Mouse (Mus musculus): ENCODE results near the gene Slc19a2. TPM values are rescaled to one million over a fixed set of nuclear protein-coding genes. Genes with fewer than 3 reads are reported as not detected.
"Not testable (repeated sequence)": the region's sequence is repeated elsewhere in the genome, so short reads cannot be mapped to it uniquely, and the experiment has no call there.

Gene Slc19a2
- total and polyA plus RNA-seq, 2 experiments from 2014 or later = 10.3 to 19.3 TPM

- Histone ChIP-seq H3K4me3 (ENCODE audit: low read length) (no peak overlapping the region), H3K36me3 (ENCODE audit: insufficient read depth, low read length) (no peaks in the 10 kb centered on the region), H3K9ac (replicated peaks; ENCODE audit: low read length) (no peak overlapping the region), H3K4me1 (ENCODE audit: insufficient read depth, low read length) (no peaks in the 10 kb centered on the region), H3K27me3 (ENCODE audit: insufficient read depth, low read length) (no peaks in the 10 kb centered on the region), H3K4me2 (ENCODE audit: low read depth, low read length) (no peak overlapping the region), H3K9me3 (ENCODE audit: low read length) (no peaks in the 10 kb centered on the region), H3K27ac (no peak overlapping the region)
- no peak for TF ChIP-seq CTCF (IDR thresholded peaks at IDR 0.05; ENCODE audit: low read depth)
- 53% methylated on average over 6 of the region's 6 CpGs for WGBS
- peak; percentile 23 for DNase-seq (ENCODE audit: low spot score)
- ATAC-seq = no peak
Measured at GRCm38 (mm10) chr1:164215540-164215939, 33.3 kb upstream of the Slc19a2 start.

GRCm38 (mm10) chr1:164217791-164218685, 30.8 kb upstream of the Slc19a2 start:
- Histone ChIP-seq H3K4me1 (ENCODE audit: insufficient read depth, low read length) (no peaks in the 10 kb centered on the region), H3K4me2 (ENCODE audit: low read depth, low read length) (peak overlapping the region; percentile 19; the same call in 1 of the 2 replicates), H3K27me3 (ENCODE audit: insufficient read depth, low read length) (no peaks in the 10 kb centered on the region), H3K36me3 (ENCODE audit: insufficient read depth, low read length) (no peaks in the 10 kb centered on the region), H3K9me3 (ENCODE audit: low read length) (no peaks in the 10 kb centered on the region), H3K9ac (replicated peaks; ENCODE audit: low read length) (no peak overlapping the region), H3K27ac (no peak overlapping the region), H3K4me3 (ENCODE audit: low read length) (no peak overlapping the region)
- DNase-seq (ENCODE audit: low spot score) = peak; percentile 7
- no peak for ATAC-seq
- no peak for TF ChIP-seq CTCF (IDR thresholded peaks at IDR 0.05; ENCODE audit: low read depth)
- 29% methylated on average over 15 of the region's 15 CpGs for WGBS

GRCm38 (mm10) chr1:164220261-164220660, 28.6 kb upstream of the Slc19a2 start:
- no peak for TF ChIP-seq CTCF (IDR thresholded peaks at IDR 0.05; ENCODE audit: low read depth)
- no peak for DNase-seq (ENCODE audit: low spot score)
- Histone ChIP-seq H3K9me3 (ENCODE audit: low read length) (no peaks in the 10 kb centered on the region), H3K9ac (replicated peaks; ENCODE audit: low read length) (no peak overlapping the region), H3K4me3 (ENCODE audit: low read length) (no peak overlapping the region), H3K36me3 (ENCODE audit: insufficient read depth, low read length) (no peaks in the 10 kb centered on the region), H3K27me3 (ENCODE audit: insufficient read depth, low read length) (no peaks in the 10 kb centered on the region), H3K27ac (no peak overlapping the region), H3K4me1 (ENCODE audit: insufficient read depth, low read length) (no peaks in the 10 kb centered on the region), H3K4me2 (ENCODE audit: low read depth, low read length) (no peak overlapping the region)
- no peak for ATAC-seq
- 83% methylated on average over 4 of the region's 4 CpGs for WGBS

GRCm38 (mm10) chr1:164223089-164223488, 25.8 kb upstream of the Slc19a2 start:
- ATAC-seq (no peak), DNase-seq (ENCODE audit: low spot score) (no peak)
- no peak overlapping the region for H3K27ac ChIP-seq
- H3K4me2 ChIP-seq (ENCODE audit: low read depth, low read length) = no peak overlapping the region
- TF ChIP-seq CTCF (IDR thresholded peaks at IDR 0.05; ENCODE audit: low read depth) = no peak
- H3K4me3 ChIP-seq (ENCODE audit: low read length) = no peak overlapping the region
- H3K4me1 ChIP-seq (ENCODE audit: insufficient read depth, low read length) = no peaks in the 10 kb centered on the region
- H3K27me3 ChIP-seq (ENCODE audit: insufficient read depth, low read length) = no peaks in the 10 kb centered on the region
- H3K36me3 ChIP-seq (ENCODE audit: insufficient read depth, low read length) = no peaks in the 10 kb centered on the region
- H3K9ac ChIP-seq (replicated peaks; ENCODE audit: low read length) = no peak overlapping the region
- H3K9me3 ChIP-seq (ENCODE audit: low read length) = no peaks in the 10 kb centered on the region

GRCm38 (mm10) chr1:164231937-164232570, 16.8 kb upstream of the Slc19a2 start:
- H3K36me3 ChIP-seq (ENCODE audit: insufficient read depth, low read length); H3K4me2 ChIP-seq (ENCODE audit: low read depth, low read length); H3K9ac ChIP-seq (replicated peaks; ENCODE audit: low read length); H3K27ac ChIP-seq; H3K4me1 ChIP-seq (ENCODE audit: insufficient read depth, low read length); DNase-seq (ENCODE audit: low spot score); H3K4me3 ChIP-seq (ENCODE audit: low read length); H3K9me3 ChIP-seq (ENCODE audit: low read length); H3K27me3 ChIP-seq (ENCODE audit: insufficient read depth, low read length): not testable (repeated sequence)
- 65% methylated on average over 2 of the region's 4 CpGs for WGBS
- 0 out of 2 replicates have a peak, but pooled peaks have one; percentile 43 for ATAC-seq

- DNase-seq (ENCODE audit: low spot score) (no peak), ATAC-seq (no peak; the same call in 1 of the 2 replicates)
- Histone ChIP-seq H3K27ac (no peak overlapping the region), H3K4me3 (ENCODE audit: low read length) (no peak overlapping the region), H3K4me1 (ENCODE audit: insufficient read depth, low read length) (no peaks in the 10 kb centered on the region), H3K9me3 (ENCODE audit: low read length) (no peaks in the 10 kb centered on the region), H3K36me3 (ENCODE audit: insufficient read depth, low read length) (no peaks in the 10 kb centered on the region), H3K27me3 (ENCODE audit: insufficient read depth, low read length) (no peaks in the 10 kb centered on the region), H3K4me2 (ENCODE audit: low read depth, low read length) (no peak overlapping the region), H3K9ac (replicated peaks; ENCODE audit: low read length) (no peak overlapping the region)
- 83% methylated on average over 1 of the region's 1 CpGs for WGBS
- TF ChIP-seq CTCF (IDR thresholded peaks at IDR 0.05; ENCODE audit: low read depth) = no peak
Measured at GRCm38 (mm10) chr1:164233447-164233846, 15.4 kb upstream of the Slc19a2 start.

GRCm38 (mm10) chr1:164235078-164235477, 13.8 kb upstream of the Slc19a2 start:
- no peaks in the 10 kb centered on the region for H3K36me3 ChIP-seq (ENCODE audit: insufficient read depth, low read length)
- ATAC-seq (no peak), DNase-seq (ENCODE audit: low spot score) (no peak)
- H3K27me3 ChIP-seq (ENCODE audit: insufficient read depth, low read length) = no peaks in the 10 kb centered on the region
- 69% methylated on average over 7 of the region's 7 CpGs for WGBS
- H3K9me3 ChIP-seq (ENCODE audit: low read length) = no peaks in the 10 kb centered on the region
- H3K9ac ChIP-seq (replicated peaks; ENCODE audit: low read length) = no peak overlapping the region
- TF ChIP-seq CTCF (IDR thresholded peaks at IDR 0.05; ENCODE audit: low read depth) = no peak
- H3K27ac ChIP-seq = no peak overlapping the region
- H3K4me3 ChIP-seq (ENCODE audit: low read length) = no peak overlapping the region
- H3K4me1 ChIP-seq (ENCODE audit: insufficient read depth, low read length) = no peaks in the 10 kb centered on the region
- no peak overlapping the region for H3K4me2 ChIP-seq (ENCODE audit: low read depth, low read length)

All from hindbrain, postnatal 0 days (tissue).